Mouse (Mus musculus) adrenal gland, postnatal 25 days (tissue): ENCODE data around the gene Muc3a. TPM values are rescaled to one million over a fixed set of nuclear protein-coding genes. Genes with fewer than 3 reads are reported as not detected.
A peak's percentile ranks its signal among the peaks of the same experiment; 100 is the strongest.

Experiments
- DNase-seq: peaks from one replicate; pipeline ENCODE4 v3.0.0; 2021; ENCODE audit warnings: mixed read lengths
- long read RNA-seq: library from polyadenylated mRNA; stranded (forward); transcript quantifications from one replicate; pipeline ENCODE4 v2.0.0, GENCODE M21; 2021
- total RNA-seq: library from RNA; stranded (reverse); gene quantifications from 2 replicates; pipeline ENCODE4 v1.2.3, GENCODE M21; 2021

Muc3a gene
- 0.15 TPM in 1 of 2 replicates, not detected in the other for total RNA-seq
- long read RNA-seq: 0 reads

- DNase-seq: no peak
Observed at GRCm38 (mm10) chr5:137212289-137212688, at the start of gene Muc3a. Muc3a (minus strand) TSS chr5:137212389.

GRCm38 (mm10) chr5:137211114-137211829 lies 917 bp downstream of the Muc3a start:
- no peak for DNase-seq

GRCm38 (mm10) chr5:137210689-137211088 lies 1.5 kb downstream of the Muc3a start:
- no peak for DNase-seq

- no peak for DNase-seq
Observed at GRCm38 (mm10) chr5:137205301-137205700, 6.9 kb downstream of the Muc3a start.

GRCm38 (mm10) chr5:137194488-137195120 lies 17.6 kb downstream of the Muc3a start:
- no peak for DNase-seq

GRCm38 (mm10) chr5:137193279-137193952 lies 18.8 kb downstream of the Muc3a start:
- DNase-seq: no peak

- DNase-seq: peak; percentile 8
Observed at GRCm38 (mm10) chr5:137189326-137189725, 22.9 kb downstream of the Muc3a start.

GRCm38 (mm10) chr5:137185362-137185761 lies 26.8 kb downstream of the Muc3a start:
- no peak for DNase-seq

- DNase-seq: no peak
Observed at GRCm38 (mm10) chr5:137179646-137180374, 32.4 kb downstream of the Muc3a start.

GRCm38 (mm10) chr5:137173967-137174366 lies 38.2 kb downstream of the Muc3a start:
- DNase-seq: no peak

- DNase-seq: no peak
Observed at GRCm38 (mm10) chr5:137172591-137172990, 39.6 kb downstream of the Muc3a start.

GRCm38 (mm10) chr5:137171478-137171877 lies 40.7 kb downstream of the Muc3a start:
- DNase-seq: no peak

- no peak for DNase-seq
Observed at GRCm38 (mm10) chr5:137170836-137171380, 41.3 kb downstream of the Muc3a start.

GRCm38 (mm10) chr5:137167539-137167938 lies 44.6 kb downstream of the Muc3a start:
- DNase-seq: no peak

GRCm38 (mm10) chr5:137166012-137166411 lies 46.2 kb downstream of the Muc3a start:
- no peak for DNase-seq

GRCm38 (mm10) chr5:137161853-137162252 lies 50.3 kb downstream of the Muc3a start:
- DNase-seq: no peak

GRCm38 (mm10) chr5:137159461-137159860 lies 52.7 kb downstream of the Muc3a start:
- peak; percentile 11 for DNase-seq

Other genes starting within 250 kb of the Muc3a start
- gene Cldn15, start 245.8 kb downstream of the Muc3a start, total RNA-seq: 8.8 and 9.4 TPM in 2 replicates
- 66.7 and 90.3 TPM in 2 replicates for gene Plod3, start 225.4 kb downstream of the Muc3a start, total RNA-seq
- gene Znhit1, start 224.4 kb downstream of the Muc3a start, total RNA-seq: 74.8 and 85.9 TPM in 2 replicates
- 7.4 and 11.0 TPM in 2 replicates for gene Vgf, start 186.0 kb downstream of the Muc3a start, total RNA-seq
- gene Ap1s1, start 166.3 kb downstream of the Muc3a start, total RNA-seq: 97.4 and 117 TPM in 2 replicates
- 2.0 and 3.4 TPM in 2 replicates for gene Serpine1, start 140.1 kb downstream of the Muc3a start, total RNA-seq
- gene Trim56, start 96.2 kb downstream of the Muc3a start, total RNA-seq: 44.0 and 53.3 TPM in 2 replicates
- gene Muc3, start 63.1 kb downstream of the Muc3a start, total RNA-seq: not detected in 2 replicates
- 6.7 and 10.9 TPM in 2 replicates for gene Ache, start 75.1 kb upstream of the Muc3a start, total RNA-seq
- gene Ufsp1, start 82.2 kb upstream of the Muc3a start, total RNA-seq: 9.6 and 12.1 TPM in 2 replicates
- 164 and 195 TPM in 2 replicates for gene Srrt, start 95.3 kb upstream of the Muc3a start, total RNA-seq
- gene Trip6, start 102.0 kb upstream of the Muc3a start, total RNA-seq: 32.3 and 40.8 TPM in 2 replicates
- 9.2 and 17.7 TPM in 2 replicates for gene Slc12a9, start 121.2 kb upstream of the Muc3a start, total RNA-seq
- 54.6 and 70.5 TPM in 2 replicates for gene Ephb4, start 137.7 kb upstream of the Muc3a start, total RNA-seq